Mouse (Mus musculus): ENCODE results near the gene Fbxl19. TPM values are rescaled to one million over a fixed set of nuclear protein-coding genes. Genes with fewer than 3 reads are reported as not detected.

Gene Fbxl19
- polyA plus RNA-seq, 1 experiment from 2014 or later = 5.7 TPM

DNA sequence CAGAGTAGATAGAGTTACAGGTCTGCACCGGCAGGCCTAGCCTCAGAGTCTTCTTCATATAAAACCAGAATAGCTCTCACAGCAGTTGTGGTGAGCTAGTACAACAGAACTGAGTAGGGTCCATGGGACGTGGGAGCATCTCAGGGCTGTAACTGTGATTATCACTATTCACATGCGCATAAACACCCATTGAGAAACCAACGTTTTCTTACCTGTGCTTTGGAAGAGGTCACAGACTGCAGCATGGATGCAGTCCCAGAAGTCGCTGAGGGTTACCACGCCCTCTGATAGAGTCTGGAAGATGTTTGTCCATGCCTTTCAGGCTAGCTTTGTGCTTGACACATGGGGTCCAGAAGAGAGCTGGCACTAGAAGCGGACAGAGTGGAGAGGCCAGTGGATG is 9.4 kb downstream of the Fbxl19 start:
- peaks cover 96% of the 10 kb centered on the region for H3K36me3 ChIP-seq
- H3K4me1 ChIP-seq = peaks cover 33% of the 10 kb centered on the region
- no peak overlapping the region for H3K4me3 ChIP-seq (replicated peaks)
- ATAC-seq (ENCODE audit: insufficient number of reproducible peaks, low FRiP score, low TSS enrichment, low read depth) = no peak
- whole genome bisulfite sequencing = 82% methylated on average over 7 of the region's 7 CpGs
- no peaks in the 10 kb centered on the region for H3K9me3 ChIP-seq (replicated peaks)
- no peak overlapping the region for H3K27ac ChIP-seq (replicated peaks)
- no peak overlapping the region for H3K4me2 ChIP-seq (replicated peaks)
- H3K9ac ChIP-seq = no peak overlapping the region
- no peaks in the 10 kb centered on the region for H3K27me3 ChIP-seq

DNA sequence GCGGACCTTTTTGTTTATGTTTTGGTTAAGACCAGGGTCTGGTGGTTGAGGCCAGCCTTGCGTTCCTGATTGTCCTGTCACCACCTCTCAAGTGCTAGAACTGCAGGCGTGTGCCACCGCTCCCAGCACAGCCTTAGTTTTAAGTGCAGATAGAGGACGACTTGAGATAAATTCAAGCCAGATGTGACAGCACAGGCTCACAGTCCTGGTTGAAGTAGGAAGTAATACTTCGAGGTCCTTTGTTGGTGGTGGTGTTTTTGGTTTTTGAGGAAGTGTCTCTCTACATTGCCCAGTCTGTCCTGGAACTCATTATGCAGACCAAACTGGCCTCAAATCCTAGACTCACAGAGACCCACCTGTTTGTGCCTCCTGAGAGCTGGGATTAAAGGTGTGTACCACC is 15.4 kb downstream of the Fbxl19 start:
- H3K27ac ChIP-seq (replicated peaks) = no peak overlapping the region; the same call in 1 of the 2 replicates
- no peak for ATAC-seq (ENCODE audit: insufficient number of reproducible peaks, low FRiP score, low TSS enrichment, low read depth)
- H3K36me3 ChIP-seq = peaks cover 61% of the 10 kb centered on the region
- H3K27me3 ChIP-seq = no peaks in the 10 kb centered on the region
- no peaks in the 10 kb centered on the region for H3K9me3 ChIP-seq (replicated peaks)
- WGBS = 27% methylated on average over 6 of the region's 6 CpGs
- H3K4me3 ChIP-seq (replicated peaks) = no peak overlapping the region
- H3K9ac ChIP-seq = no peak overlapping the region
- H3K4me2 ChIP-seq (replicated peaks) = no peak overlapping the region
- peaks cover 36% of the 10 kb centered on the region for H3K4me1 ChIP-seq

DNA sequence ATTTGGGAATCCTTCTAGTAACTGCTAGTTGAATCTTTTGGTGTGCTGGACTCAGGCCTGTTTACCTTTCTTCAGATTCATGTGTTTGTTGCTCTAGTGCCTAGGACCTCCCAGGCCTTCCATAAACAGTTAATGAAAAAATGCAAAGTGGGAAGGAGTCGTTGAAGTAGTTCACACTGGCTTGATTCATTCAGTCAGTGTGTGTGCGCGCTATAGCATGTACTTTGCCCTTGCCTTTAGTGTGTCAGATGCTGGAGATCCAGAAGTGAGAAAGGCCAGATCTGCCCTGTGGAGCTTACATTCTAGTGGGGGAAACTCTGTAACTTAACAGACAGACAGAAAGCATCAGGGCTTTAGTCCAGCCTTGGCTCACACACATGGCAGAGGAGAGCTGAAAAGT is 16.1 kb downstream of the Fbxl19 start:
- H3K27me3 ChIP-seq = no peaks in the 10 kb centered on the region
- no peak overlapping the region for H3K4me2 ChIP-seq (replicated peaks)
- H3K36me3 ChIP-seq = peaks cover 61% of the 10 kb centered on the region
- WGBS = 80% methylated on average over 3 of the region's 3 CpGs
- no peaks in the 10 kb centered on the region for H3K9me3 ChIP-seq (replicated peaks)
- H3K4me1 ChIP-seq = peaks cover 29% of the 10 kb centered on the region
- peak overlapping the region; percentile 12; the same call in 1 of the 2 replicates for H3K9ac ChIP-seq
- no peak overlapping the region for H3K4me3 ChIP-seq (replicated peaks)
- peak overlapping the region; percentile 17; the same call in 1 of the 2 replicates for H3K27ac ChIP-seq (replicated peaks)
- no peak for ATAC-seq (ENCODE audit: insufficient number of reproducible peaks, low FRiP score, low TSS enrichment, low read depth)

- 0 out of 2 replicates have a peak, but pooled peaks have one; percentile 32 for ATAC-seq (ENCODE audit: insufficient number of reproducible peaks, low FRiP score, low TSS enrichment, low read depth)
- H3K36me3 ChIP-seq = peaks cover 63% of the 10 kb centered on the region
- no peaks in the 10 kb centered on the region for H3K27me3 ChIP-seq
- WGBS = 42% methylated on average over 7 of the region's 7 CpGs
- H3K4me1 ChIP-seq = peaks cover 25% of the 10 kb centered on the region
- 0 out of 2 replicates have a peak overlapping the region, but pooled peaks have one; percentile 17 for H3K27ac ChIP-seq (replicated peaks)
- H3K4me3 ChIP-seq (replicated peaks) = no peak overlapping the region
- no peaks in the 10 kb centered on the region for H3K9me3 ChIP-seq (replicated peaks)
- H3K4me2 ChIP-seq (replicated peaks) = no peak overlapping the region
- no peak overlapping the region for H3K9ac ChIP-seq
These were observed 16.7 kb downstream of the Fbxl19 start for GRCm38 (mm10) chr7:127761026-127761425.

GRCm38 (mm10) chr7:127763642-127764041 is 19.3 kb downstream of the Fbxl19 start:
- no peak for ATAC-seq (ENCODE audit: insufficient number of reproducible peaks, low FRiP score, low TSS enrichment, low read depth)
- peaks cover 58% of the 10 kb centered on the region for H3K36me3 ChIP-seq
- no peaks in the 10 kb centered on the region for H3K9me3 ChIP-seq (replicated peaks)
- H3K9ac ChIP-seq = no peak overlapping the region
- no peaks in the 10 kb centered on the region for H3K27me3 ChIP-seq
- WGBS = 89% methylated on average over 4 of the region's 4 CpGs
- peaks cover 23% of the 10 kb centered on the region for H3K4me1 ChIP-seq
- H3K4me3 ChIP-seq (replicated peaks) = no peak overlapping the region
- no peak overlapping the region for H3K4me2 ChIP-seq (replicated peaks)
- H3K27ac ChIP-seq (replicated peaks) = no peak overlapping the region

DNA sequence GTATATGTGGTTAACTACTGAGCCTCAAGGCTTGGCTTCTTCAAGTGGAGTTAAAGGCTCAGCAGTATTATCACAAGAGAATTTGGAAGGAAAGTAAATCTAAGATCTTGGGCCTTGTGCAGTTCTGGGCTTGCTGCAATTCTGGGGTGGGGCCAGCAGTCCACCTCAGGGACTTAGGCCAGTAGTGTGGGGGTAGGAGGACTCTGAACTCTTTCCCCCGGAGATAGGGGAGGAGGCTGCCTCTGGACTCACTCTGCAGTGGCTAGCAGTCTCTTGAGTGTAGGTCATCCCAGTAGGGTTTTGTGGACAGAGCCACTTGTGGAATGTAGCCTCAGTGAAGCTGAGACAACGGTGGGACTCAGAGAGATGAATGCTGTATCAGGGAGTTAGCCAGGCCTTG is 21.4 kb downstream of the Fbxl19 start:
- H3K4me1 ChIP-seq = peaks cover 27% of the 10 kb centered on the region
- H3K9ac ChIP-seq = no peak overlapping the region
- WGBS = 75% methylated on average over 2 of the region's 2 CpGs
- H3K27me3 ChIP-seq = no peaks in the 10 kb centered on the region
- H3K4me3 ChIP-seq (replicated peaks) = no peak overlapping the region
- H3K4me2 ChIP-seq (replicated peaks) = no peak overlapping the region
- H3K36me3 ChIP-seq = peaks cover 56% of the 10 kb centered on the region
- no peak overlapping the region for H3K27ac ChIP-seq (replicated peaks)
- H3K9me3 ChIP-seq (replicated peaks) = no peaks in the 10 kb centered on the region
- no peak for ATAC-seq (ENCODE audit: insufficient number of reproducible peaks, low FRiP score, low TSS enrichment, low read depth)

DNA sequence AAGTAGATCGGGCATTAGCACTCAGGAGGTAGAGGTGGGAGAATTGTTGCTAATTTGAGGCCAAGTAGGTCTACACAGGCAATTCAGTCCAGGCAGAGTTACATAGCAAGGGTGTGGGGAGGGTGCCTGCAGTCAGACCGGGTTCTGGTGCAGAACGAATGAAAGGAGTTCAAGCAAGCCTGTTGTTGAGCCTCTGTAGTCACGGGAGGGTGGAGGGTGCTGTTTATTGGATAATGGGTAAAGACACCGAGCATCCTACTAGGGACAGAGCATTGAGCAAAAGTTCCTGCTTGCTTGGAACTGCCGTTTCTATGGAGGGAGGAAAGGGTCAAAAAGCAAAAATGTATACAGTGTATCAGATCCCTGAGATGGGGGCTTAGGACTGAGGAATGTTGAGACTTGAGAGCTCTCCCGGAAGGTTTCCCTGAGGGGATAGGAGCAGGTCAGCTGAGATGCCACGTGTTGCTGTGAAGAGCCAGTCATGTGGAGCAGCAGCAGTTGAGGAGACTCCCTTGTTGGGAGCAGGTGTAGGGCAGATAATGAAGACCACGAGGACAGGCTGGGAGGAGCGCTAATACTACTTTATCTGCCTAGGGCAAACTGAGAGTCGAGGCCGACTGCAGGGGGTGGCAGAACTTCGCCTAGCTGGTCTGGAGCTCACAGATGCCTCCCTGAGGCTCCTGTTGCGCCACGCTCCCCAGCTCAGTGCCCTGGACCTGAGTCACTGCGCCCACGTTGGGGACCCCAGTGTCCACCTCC is 22.7 kb downstream of the Fbxl19 start:
- Histone ChIP-seq H3K36me3 (peaks cover 52% of the 10 kb centered on the region), H3K27me3 (no peaks in the 10 kb centered on the region), H3K4me1 (peaks cover 34% of the 10 kb centered on the region), H3K9me3 (replicated peaks) (no peaks in the 10 kb centered on the region), H3K4me3 (replicated peaks) (no peak overlapping the region), H3K4me2 (replicated peaks) (no peak overlapping the region), H3K27ac (replicated peaks) (no peak overlapping the region), H3K9ac (no peak overlapping the region)
- no peak for ATAC-seq (ENCODE audit: insufficient number of reproducible peaks, low FRiP score, low TSS enrichment, low read depth)
- 66% methylated on average over 17 of the region's 17 CpGs for WGBS

- Histone ChIP-seq H3K27ac (replicated peaks) (no peak overlapping the region), H3K4me2 (replicated peaks) (no peak overlapping the region), H3K4me1 (peaks cover 34% of the 10 kb centered on the region), H3K4me3 (replicated peaks) (no peak overlapping the region), H3K9ac (no peak overlapping the region), H3K9me3 (replicated peaks) (no peaks in the 10 kb centered on the region), H3K36me3 (peaks cover 47% of the 10 kb centered on the region), H3K27me3 (no peaks in the 10 kb centered on the region)
- ATAC-seq (ENCODE audit: insufficient number of reproducible peaks, low FRiP score, low TSS enrichment, low read depth) = no peak
- 94% methylated on average over 19 of the region's 19 CpGs for WGBS
These were observed 23.5 kb downstream of the Fbxl19 start for GRCm38 (mm10) chr7:127767671-127768345.

GRCm38 (mm10) chr7:127768346-127768996 is 24.1 kb downstream of the Fbxl19 start:
- Histone ChIP-seq H3K4me3 (replicated peaks) (peak overlapping the region; percentile 79), H3K27me3 (no peaks in the 10 kb centered on the region), H3K9ac (no peak overlapping the region), H3K36me3 (peaks cover 43% of the 10 kb centered on the region), H3K4me2 (replicated peaks) (peak overlapping the region; percentile 89; the same call in 1 of the 2 replicates), H3K27ac (replicated peaks) (peak overlapping the region; percentile 74), H3K9me3 (replicated peaks) (no peaks in the 10 kb centered on the region), H3K4me1 (peaks cover 34% of the 10 kb centered on the region)
- no peak for ATAC-seq (ENCODE audit: insufficient number of reproducible peaks, low FRiP score, low TSS enrichment, low read depth)
- 42% methylated on average over 13 of the region's 13 CpGs for WGBS

DNA sequence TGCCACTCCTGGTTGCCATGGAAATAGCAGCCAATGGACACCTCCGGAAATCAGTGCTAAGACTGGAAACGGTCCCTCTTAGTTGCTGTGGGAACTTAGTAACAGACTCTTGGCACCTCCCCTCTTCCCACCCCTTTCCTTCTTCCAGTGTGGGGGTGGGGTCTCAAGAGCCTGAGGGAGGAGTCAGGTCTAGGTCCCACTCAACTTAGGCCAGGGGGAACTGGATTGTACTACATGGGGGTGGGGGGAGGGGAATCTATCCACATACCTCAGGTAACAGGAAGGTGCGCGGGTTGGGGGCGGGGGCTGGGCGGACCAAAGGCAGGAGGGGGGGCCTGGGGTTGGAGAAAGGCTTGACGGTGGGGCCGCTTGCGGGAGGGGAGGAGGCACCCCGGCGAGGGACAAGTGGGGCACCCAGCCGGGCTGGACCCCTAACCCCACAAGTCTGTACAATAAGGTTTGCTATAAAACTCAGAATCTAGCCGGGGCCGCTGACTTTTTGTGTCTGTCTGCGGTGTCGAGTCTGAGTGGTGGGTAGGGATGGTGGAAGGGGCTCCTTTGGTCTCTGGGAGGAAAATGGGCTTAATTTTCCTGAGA is 24.8 kb downstream of the Fbxl19 start:
- WGBS = under 1% methylated on average over 16 of the region's 16 CpGs

GRCm38 (mm10) chr7:127769651-127770038 is 25.3 kb downstream of the Fbxl19 start, which contains the start of gene Orai3:
Gene Orai3 (plus strand): TSS chr7:127769815.
- 0% methylated on average over 24 of the region's 24 CpGs for WGBS
- Histone ChIP-seq H3K36me3 (peaks cover 32% of the 10 kb centered on the region), H3K27ac (replicated peaks) (peak within 1 kb of the TSS; percentile 95), H3K4me1 (peaks cover 40% of the 10 kb centered on the region), H3K9me3 (replicated peaks) (no peaks in the 10 kb centered on the region), H3K4me2 (replicated peaks) (peak within 1 kb of the TSS; percentile 89), H3K9ac (peak within 1 kb of the TSS; percentile 93), H3K4me3 (replicated peaks) (peak within 1 kb of the TSS; percentile 79), H3K27me3 (no peaks in the 10 kb centered on the region)
- peak; percentile 83 for ATAC-seq (ENCODE audit: insufficient number of reproducible peaks, low FRiP score, low TSS enrichment, low read depth)

More for the DNA sequence above, 24.8 kb downstream of the Fbxl19 start:
- Histone ChIP-seq H3K4me3 (replicated peaks) (peak overlapping the region; percentile 79), H3K4me1 (peaks cover 38% of the 10 kb centered on the region), H3K9ac (peak overlapping the region; percentile 93), H3K27me3 (no peaks in the 10 kb centered on the region), H3K9me3 (replicated peaks) (no peaks in the 10 kb centered on the region), H3K27ac (replicated peaks) (peak overlapping the region; percentile 95), H3K4me2 (replicated peaks) (peak overlapping the region; percentile 89), H3K36me3 (peaks cover 38% of the 10 kb centered on the region)
- ATAC-seq (ENCODE audit: insufficient number of reproducible peaks, low FRiP score, low TSS enrichment, low read depth) = peak; percentile 93

Data from embryonic facial prominence, embryonic 15.5 days (tissue).